Mouse (Mus musculus): ENCODE data around the gene C3.

DNA sequence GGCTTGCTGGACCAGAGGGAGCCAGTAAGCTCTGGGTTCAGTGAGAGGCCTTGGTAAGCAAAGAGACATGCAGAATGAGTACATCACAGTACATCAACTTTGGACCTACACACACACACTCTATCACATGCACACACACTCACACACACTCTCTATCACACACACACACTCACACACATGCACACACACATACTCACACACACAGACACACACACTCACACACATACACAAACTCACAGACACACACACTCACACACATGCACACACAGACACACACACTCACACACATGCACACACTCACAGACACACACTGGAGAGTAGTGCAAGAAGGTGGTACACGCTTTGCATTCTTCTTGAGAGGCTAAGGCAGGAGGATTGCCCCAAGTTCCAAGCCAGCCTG lies 4.3 kb upstream of the C3 start:
- TF ChIP-seq POLR2A (IDR thresholded peaks at IDR 0.05; ENCODE audit: borderline replicate concordance, extremely low read depth, low read depth, low read length) (no peak), CTCF (IDR thresholded peaks at IDR 0.05; ENCODE audit: insufficient read depth, low read length) (no peak)
